Mouse (Mus musculus): ENCODE results near the gene Magea10. TPM values are rescaled to one million over a fixed set of nuclear protein-coding genes. Genes with fewer than 3 reads are reported as not detected.

Gene Magea10
- polyA plus RNA-seq (2014; fragmentation: Nextera tagmentation; extraction: Ambion mirVana) = not detected in 2 replicates

DNA sequence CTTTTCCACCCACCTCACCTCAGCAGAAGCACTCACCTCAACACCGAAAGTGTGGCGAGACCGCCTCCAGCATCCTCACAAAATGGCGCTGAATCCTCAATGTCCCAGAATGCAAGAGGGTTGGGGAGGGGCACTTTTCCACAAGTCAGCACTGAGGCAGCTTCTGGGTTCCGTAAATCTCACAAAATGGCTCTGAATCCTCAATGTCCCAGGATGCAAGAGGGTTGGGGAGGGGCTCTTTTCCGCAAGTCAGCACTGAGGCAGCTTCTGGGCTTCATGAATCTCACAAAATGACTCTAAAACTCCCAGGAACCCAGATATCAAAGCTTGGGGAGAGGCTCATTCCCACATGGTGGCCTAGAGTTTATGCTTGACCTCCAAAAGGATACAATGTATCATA, at the start of gene Magea10:
TSS of gene Magea10 (minus strand) at position 101 of the 400 bp plus-strand sequence.
- 89% methylated on average over 6 of the region's 6 CpGs for WGBS
- H3K4me3 ChIP-seq (ENCODE audit: low read depth, low read length) = no peak within 1 kb of the TSS
- H3K4me1 ChIP-seq (ENCODE audit: control insufficient read depth, insufficient read depth, low read length) = no peaks in the 10 kb centered on the region
- H3K4me2 ChIP-seq (ENCODE audit: low read length) = no peak within 1 kb of the TSS
- ATAC-seq (no peak), DNase-seq (ENCODE audit: low spot score) (no peak)
- no peaks in the 10 kb centered on the region for H3K27me3 ChIP-seq (replicated peaks; ENCODE audit: control insufficient read depth, insufficient read depth, low read length)
- H3K36me3 ChIP-seq (ENCODE audit: control insufficient read depth, insufficient read depth, low read length) = no peaks in the 10 kb centered on the region
- H3K9ac ChIP-seq (ENCODE audit: low read length) = no peak within 1 kb of the TSS
- no peaks in the 10 kb centered on the region for H3K9me3 ChIP-seq (replicated peaks; ENCODE audit: control insufficient read depth, low read length)
- no peak within 1 kb of the TSS for H3K27ac ChIP-seq (ENCODE audit: low read depth, low read length)

DNA sequence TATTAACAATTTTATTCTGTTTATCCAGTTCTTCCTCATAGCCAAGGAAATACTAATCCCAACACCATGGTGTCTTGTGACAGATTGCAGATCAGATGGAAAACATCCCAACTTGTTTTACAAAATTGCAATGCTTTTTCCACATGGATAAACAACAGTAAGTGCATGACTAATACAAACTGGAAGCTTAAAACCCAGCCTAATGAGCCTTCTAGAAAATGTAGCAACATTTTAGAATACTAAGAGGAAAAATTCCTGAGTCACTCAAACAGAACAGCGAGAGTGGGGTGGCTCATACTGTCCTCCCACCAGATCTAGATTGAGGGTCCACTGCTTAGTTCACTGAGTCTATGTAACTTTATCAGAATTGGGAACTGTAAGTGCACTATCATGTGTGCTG, 4.7 kb downstream of the Magea10 start:
- Histone ChIP-seq H3K4me2 (ENCODE audit: low read length) (no peak overlapping the region), H3K36me3 (ENCODE audit: control insufficient read depth, insufficient read depth, low read length) (no peaks in the 10 kb centered on the region)
- ATAC-seq = no peak

More for the DNA sequence above, 4.7 kb downstream of the Magea10 start:
- no peak overlapping the region for H3K27ac ChIP-seq (ENCODE audit: low read depth, low read length)
- no peak overlapping the region for H3K9ac ChIP-seq (ENCODE audit: low read length)
- H3K27me3 ChIP-seq (replicated peaks; ENCODE audit: control insufficient read depth, insufficient read depth, low read length) = no peaks in the 10 kb centered on the region
- no peak overlapping the region for H3K4me3 ChIP-seq (ENCODE audit: low read depth, low read length)
- no peaks in the 10 kb centered on the region for H3K4me1 ChIP-seq (ENCODE audit: control insufficient read depth, insufficient read depth, low read length)
- H3K9me3 ChIP-seq (replicated peaks; ENCODE audit: control insufficient read depth, low read length) = no peaks in the 10 kb centered on the region
- 54% methylated on average over 1 of the region's 1 CpGs for WGBS
- no peak for DNase-seq (ENCODE audit: low spot score)

Other genes starting within 250 kb of the Magea10 start
- gene Magea4, start 164.8 kb downstream of the Magea10 start, polyA plus RNA-seq (2014; fragmentation: Nextera tagmentation; extraction: Ambion mirVana) = not detected in 2 replicates
- gene Gabre, start 112.1 kb downstream of the Magea10 start, polyA plus RNA-seq (2014; fragmentation: Nextera tagmentation; extraction: Ambion mirVana) = 0.22 and 0.30 TPM in 2 replicates